Mouse (Mus musculus) liver, adult 2 months (tissue): ENCODE measurements around the gene Fam178b. TPM values are rescaled to one million over a fixed set of nuclear protein-coding genes. Genes with fewer than 3 reads are reported as not detected.

Source experiments
- DNase-seq: peaks from one replicate; pipeline ENCODE4 v3.0.0-alpha.2; 2011; ENCODE audit warnings: low read depth, low spot score; ENCODE audit errors: extremely low read depth
- H3K27ac ChIP-seq: fragments of 200-500 bp; replicated peaks from 2 replicates; pipeline ENCODE4 v1.5.1; 2012; ENCODE audit warnings: low read depth, mild to moderate bottlenecking, control low read depth, inconsistent platforms, low read length; ENCODE audit not compliant: insufficient read depth
- H3K27me3 ChIP-seq: fragments of 200-500 bp; 2 replicates; pipeline ENCODE4 v1.6.1; 2012; ENCODE audit warnings: mild to moderate bottlenecking, moderate library complexity, low read length, inconsistent platforms; ENCODE audit not compliant: control insufficient read depth, insufficient read depth
- H3K36me3 ChIP-seq: fragments of 200-500 bp; 2 replicates; pipeline ENCODE4 v1.6.1; 2012; ENCODE audit warnings: low read length, inconsistent platforms; ENCODE audit not compliant: control insufficient read depth, insufficient read depth
- H3K4me1 ChIP-seq: fragments of 200-500 bp; 2 replicates; pipeline ENCODE4 v1.6.1; 2011; ENCODE audit warnings: low read length; ENCODE audit not compliant: control insufficient read depth, insufficient read depth
- H3K4me3 ChIP-seq: fragments of 200-500 bp; 2 replicates; pipeline ENCODE4 v1.5.1; 2011; ENCODE audit warnings: low read depth, mild to moderate bottlenecking, control low read depth, low read length, moderate library complexity; ENCODE audit not compliant: insufficient read depth
- H3K79me2 ChIP-seq: fragments of 200-500 bp; 2 replicates; pipeline ENCODE4 v1.6.1; 2012; ENCODE audit warnings: inconsistent platforms, mild to moderate bottlenecking, low read length, moderate library complexity; ENCODE audit not compliant: control insufficient read depth, insufficient read depth
- H3K9ac ChIP-seq: fragments of 200-500 bp; 2 replicates; pipeline ENCODE4 v1.6.1; 2012; ENCODE audit warnings: low read depth, mild to moderate bottlenecking, control low read depth, inconsistent platforms, low read length
- CTCF ChIP-seq: fragments of 200-500 bp; IDR thresholded peaks from 2 replicates; pipeline ENCODE4 v1.5.1; 2011; ENCODE audit warnings: low read depth, low read length, control low read depth
- POLR2A ChIP-seq: fragments of 200-500 bp; IDR thresholded peaks from 2 replicates; pipeline ENCODE4 v1.6.1; 2011; ENCODE audit warnings: low read length, control low read depth; ENCODE audit not compliant: insufficient read depth; ENCODE audit errors: extremely low read depth
- whole genome bisulfite sequencing: fragments of 180-500 bp; shearing (Covaris S2); methylation state at CpG from one replicate; pipeline ENCODE4 v1.1.7; 2018; 5-methylcytosine and 5-hydroxymethylcytosine counted together
- polyA plus RNA-seq: library from polyadenylated mRNA; depleted of rRNA; stranded (reverse); fragments of >200 nt; gene quantifications from 2 replicates; pipeline ENCODE4 v1.2.3, GENCODE M21; 2012
- total RNA-seq: library from RNA; depleted of rRNA; stranded (reverse); fragments of >200 nt; gene quantifications from 2 replicates; pipeline ENCODE4 v1.2.3, GENCODE M21; 2014

Fam178b gene
- total and polyA plus RNA-seq, 2 experiments = 0.11 to 0.18 TPM

DNA sequence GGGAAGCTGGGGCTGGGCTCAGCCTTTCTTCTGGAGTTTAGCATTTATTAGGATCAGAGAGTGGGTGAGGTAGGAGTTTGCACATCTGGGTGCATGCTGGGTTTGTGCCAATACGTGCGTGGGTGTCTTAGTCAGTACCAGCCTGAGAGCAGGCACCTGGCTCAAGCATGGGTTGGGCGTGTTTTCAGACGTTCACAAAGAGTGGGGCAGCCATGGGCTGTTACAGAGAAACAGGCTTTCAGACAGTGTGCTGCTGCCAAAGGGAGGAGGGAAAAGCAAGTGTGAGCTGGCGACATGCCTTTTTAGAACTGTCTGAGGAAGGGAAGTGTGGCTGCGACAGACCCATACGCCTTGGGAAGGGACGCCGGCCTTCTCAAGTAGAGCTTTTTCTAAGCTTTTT lies 79.6 kb downstream of the Fam178b start:
- TF ChIP-seq CTCF (no peak), POLR2A (no peak)
- no peak overlapping the region for H3K4me3 ChIP-seq
- DNase-seq = no peak
- H3K79me2 ChIP-seq = no peaks in the 10 kb centered on the region
- no peaks in the 10 kb centered on the region for H3K27me3 ChIP-seq
- H3K4me1 ChIP-seq = peaks cover 5% of the 10 kb centered on the region
- no peak overlapping the region for H3K27ac ChIP-seq
- H3K36me3 ChIP-seq = no peaks in the 10 kb centered on the region
- H3K9ac ChIP-seq = no peak overlapping the region
- 62% methylated on average over 9 of the region's 9 CpGs for WGBS

DNA sequence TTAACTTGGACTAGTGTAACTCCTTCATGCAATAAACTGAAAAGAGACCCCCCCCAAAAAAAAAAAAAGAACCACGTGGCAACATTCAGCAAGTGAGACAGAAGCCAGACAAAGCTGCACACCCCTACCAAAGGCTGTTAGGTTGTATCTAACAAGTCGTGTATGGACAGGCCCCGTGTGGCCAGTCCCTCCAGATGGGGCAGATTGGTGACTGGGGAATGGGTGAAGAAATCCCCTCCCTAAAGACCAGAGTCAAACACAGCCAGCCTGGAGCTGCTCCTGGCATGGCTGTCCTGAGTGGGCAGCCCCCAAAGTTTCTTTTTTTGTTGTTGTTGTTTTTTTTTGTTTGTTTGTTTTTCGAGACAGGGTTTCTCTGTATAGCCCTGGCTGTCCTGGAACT lies 80.7 kb downstream of the Fam178b start:
- Histone ChIP-seq H3K79me2 (no peaks in the 10 kb centered on the region), H3K27me3 (no peaks in the 10 kb centered on the region), H3K9ac (no peak overlapping the region), H3K27ac (no peak overlapping the region), H3K4me3 (no peak overlapping the region), H3K36me3 (no peaks in the 10 kb centered on the region), H3K4me1 (peaks cover 5% of the 10 kb centered on the region)
- 83% methylated on average over 4 of the region's 4 CpGs for WGBS
- DNase-seq = no peak
- no peak for TF ChIP-seq CTCF
- TF ChIP-seq POLR2A = no peak

GRCm38 (mm10) chr1:36598411-36598810 lies 84.6 kb downstream of the Fam178b start:
- Histone ChIP-seq H3K27ac (no peak overlapping the region), H3K9ac (no peak overlapping the region), H3K27me3 (no peaks in the 10 kb centered on the region), H3K4me1 (peaks cover 2% of the 10 kb centered on the region; the same call in 1 of the 2 replicates), H3K79me2 (no peaks in the 10 kb centered on the region), H3K36me3 (no peaks in the 10 kb centered on the region), H3K4me3 (no peak overlapping the region)
- TF ChIP-seq CTCF (no peak), POLR2A (no peak)
- 80% methylated on average over 2 of the region's 2 CpGs for WGBS
- no peak for DNase-seq

DNA sequence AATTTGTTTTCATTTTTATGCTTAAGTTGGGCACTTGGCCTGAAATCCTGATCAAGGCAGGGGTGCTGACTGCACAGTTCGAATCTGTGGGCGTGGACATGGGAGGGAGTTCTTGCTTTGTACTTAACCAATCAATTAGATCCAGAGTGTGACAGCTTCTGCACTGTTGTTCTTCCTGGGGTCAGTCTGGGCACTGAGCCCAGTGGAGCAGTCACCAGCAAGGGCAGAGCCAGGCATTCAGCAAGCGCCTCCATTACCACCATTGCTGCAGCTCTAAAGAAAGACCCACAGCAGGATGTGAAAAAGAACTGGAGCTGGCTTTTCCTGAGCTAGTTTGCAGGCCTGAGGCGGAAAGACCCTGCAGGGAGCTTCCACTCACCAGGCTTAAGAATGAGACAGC lies 86.9 kb downstream of the Fam178b start:
- WGBS = 32% methylated on average over 4 of the region's 4 CpGs
- no peak overlapping the region for H3K4me3 ChIP-seq
- H3K79me2 ChIP-seq = no peaks in the 10 kb centered on the region
- H3K9ac ChIP-seq = no peak overlapping the region
- no peaks in the 10 kb centered on the region for H3K36me3 ChIP-seq
- H3K27me3 ChIP-seq = no peaks in the 10 kb centered on the region
- H3K4me1 ChIP-seq = peaks cover 2% of the 10 kb centered on the region; the same call in 1 of the 2 replicates
- TF ChIP-seq POLR2A (no peak), CTCF (no peak)
- H3K27ac ChIP-seq = no peak overlapping the region
- peak; percentile 39 for DNase-seq

DNA sequence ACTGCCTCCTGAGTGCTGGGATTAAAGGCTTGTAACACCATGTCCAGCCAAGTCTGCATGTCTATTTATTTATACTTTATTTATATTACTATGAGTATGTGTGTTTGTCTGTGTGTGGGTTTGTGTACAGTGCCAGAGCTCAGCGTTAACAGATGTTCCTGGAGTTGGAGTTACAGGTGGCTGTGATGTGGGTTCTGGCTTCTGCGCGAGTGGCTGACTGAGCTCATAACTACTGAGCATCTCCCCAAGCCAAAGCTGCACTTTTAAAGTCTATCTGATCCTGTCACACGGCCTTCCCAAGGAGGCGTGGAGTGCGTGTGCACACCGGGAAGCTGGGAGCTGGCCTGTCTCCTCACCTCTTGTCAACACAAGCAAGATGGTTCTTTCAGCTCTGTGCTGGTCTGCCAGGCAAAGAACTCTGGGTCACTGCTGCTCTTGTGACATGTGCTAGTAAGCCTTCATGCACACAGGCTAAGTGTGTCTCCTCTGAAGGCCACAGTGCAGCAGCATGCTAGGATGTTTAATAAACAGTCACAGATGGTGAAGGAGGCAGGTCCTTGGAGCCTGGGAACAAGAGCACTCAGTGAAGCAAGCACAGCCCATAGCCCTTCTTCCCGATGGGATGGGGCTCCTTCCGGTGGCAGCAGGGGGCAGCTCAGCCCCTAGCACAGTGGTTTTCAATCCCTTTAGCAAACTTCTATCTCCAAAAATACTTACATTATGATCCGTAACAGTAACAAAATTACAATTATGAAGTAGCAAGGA lies 87.6 kb downstream of the Fam178b start:
- no peaks in the 10 kb centered on the region for H3K36me3 ChIP-seq
- no peak for DNase-seq
- H3K9ac ChIP-seq = no peak overlapping the region
- no peaks in the 10 kb centered on the region for H3K27me3 ChIP-seq
- H3K4me3 ChIP-seq = no peak overlapping the region
- no peak overlapping the region for H3K27ac ChIP-seq
- 73% methylated on average over 10 of the region's 10 CpGs for WGBS
- no peaks in the 10 kb centered on the region for H3K79me2 ChIP-seq
- no peak for TF ChIP-seq CTCF
- no peak for TF ChIP-seq POLR2A
- H3K4me1 ChIP-seq = peaks cover 2% of the 10 kb centered on the region; the same call in 1 of the 2 replicates

- Histone ChIP-seq H3K27me3 (no peaks in the 10 kb centered on the region), H3K4me1 (peaks cover 2% of the 10 kb centered on the region; the same call in 1 of the 2 replicates), H3K79me2 (no peaks in the 10 kb centered on the region), H3K9ac (no peak overlapping the region), H3K4me3 (no peak overlapping the region), H3K27ac (no peak overlapping the region), H3K36me3 (no peaks in the 10 kb centered on the region)
- DNase-seq = no peak
- TF ChIP-seq POLR2A = no peak
- no peak for TF ChIP-seq CTCF
- WGBS = 43% methylated on average over 1 of the region's 1 CpGs
Observed at GRCm38 (mm10) chr1:36593099-36593498, 89.9 kb downstream of the Fam178b start.
